Mouse (Mus musculus): Measurements from ENCODE around the gene Fibp. TPM values are rescaled to one million over a fixed set of nuclear protein-coding genes. Genes with fewer than 3 reads are reported as not detected.

Gene Fibp
- polyA plus RNA-seq, 1 experiment from 2014 or later = 122 TPM

GRCm38 (mm10) chr19:5475069-5475714, 14.8 kb downstream of the Fibp start:
- H3K27me3 ChIP-seq (ENCODE audit: insufficient read depth, poor library complexity, severe bottlenecking) = peaks cover 18% of the 10 kb centered on the region
- no peak for DNase-seq (ENCODE audit: low spot score)
- 25% methylated on average over 13 of the region's 13 CpGs for WGBS
- H3K4me3 ChIP-seq = peak overlapping the region; percentile 76
- H3K36me3 ChIP-seq = peaks cover 29% of the 10 kb centered on the region
- H3K9me3 ChIP-seq = no peaks in the 10 kb centered on the region
- H3K4me1 ChIP-seq (replicated peaks) = peaks cover 27% of the 10 kb centered on the region
- H3K27ac ChIP-seq = peak overlapping the region; percentile 94

GRCm38 (mm10) chr19:5477004-5477667, 16.7 kb downstream of the Fibp start:
- no peak overlapping the region for H3K27ac ChIP-seq
- H3K4me3 ChIP-seq = peak overlapping the region; percentile 2; the same call in 1 of the 2 replicates
- peaks cover 18% of the 10 kb centered on the region for H3K27me3 ChIP-seq (ENCODE audit: insufficient read depth, poor library complexity, severe bottlenecking)
- no peaks in the 10 kb centered on the region for H3K9me3 ChIP-seq
- no peak for DNase-seq (ENCODE audit: low spot score)
- 86% methylated on average over 10 of the region's 10 CpGs for WGBS
- H3K4me1 ChIP-seq (replicated peaks) = peaks cover 27% of the 10 kb centered on the region
- peaks cover 48% of the 10 kb centered on the region for H3K36me3 ChIP-seq

- 91% methylated on average over 18 of the region's 18 CpGs for WGBS
- peaks cover 18% of the 10 kb centered on the region for H3K27me3 ChIP-seq (ENCODE audit: insufficient read depth, poor library complexity, severe bottlenecking)
- peak overlapping the region; percentile 2; the same call in 1 of the 2 replicates for H3K4me3 ChIP-seq
- H3K4me1 ChIP-seq (replicated peaks) = peaks cover 27% of the 10 kb centered on the region
- no peaks in the 10 kb centered on the region for H3K9me3 ChIP-seq
- H3K27ac ChIP-seq = no peak overlapping the region
- H3K36me3 ChIP-seq = peaks cover 55% of the 10 kb centered on the region
- no peak for DNase-seq (ENCODE audit: low spot score)
Observed at GRCm38 (mm10) chr19:5477668-5478300, 17.4 kb downstream of the Fibp start.

- no peak for DNase-seq (ENCODE audit: low spot score)
- Histone ChIP-seq H3K27me3 (ENCODE audit: insufficient read depth, poor library complexity, severe bottlenecking) (peaks cover 5% of the 10 kb centered on the region; the same call in 1 of the 2 replicates), H3K27ac (no peak overlapping the region), H3K9me3 (no peaks in the 10 kb centered on the region), H3K36me3 (peaks cover 77% of the 10 kb centered on the region), H3K4me1 (replicated peaks) (peaks cover 11% of the 10 kb centered on the region), H3K4me3 (no peak overlapping the region)
- 95% methylated on average over 10 of the region's 10 CpGs for WGBS
Observed at GRCm38 (mm10) chr19:5480016-5480415, 19.6 kb downstream of the Fibp start.

GRCm38 (mm10) chr19:5481398-5481797, 21.0 kb downstream of the Fibp start:
- H3K9me3 ChIP-seq = no peaks in the 10 kb centered on the region
- no peak overlapping the region for H3K4me3 ChIP-seq
- H3K27ac ChIP-seq = no peak overlapping the region
- H3K4me1 ChIP-seq (replicated peaks) = peaks cover 2% of the 10 kb centered on the region; the same call in 1 of the 2 replicates
- DNase-seq (ENCODE audit: low spot score) = no peak
- no peaks in the 10 kb centered on the region for H3K27me3 ChIP-seq (ENCODE audit: insufficient read depth, poor library complexity, severe bottlenecking)
- 93% methylated on average over 10 of the region's 10 CpGs for WGBS
- H3K36me3 ChIP-seq = peaks cover 91% of the 10 kb centered on the region

GRCm38 (mm10) chr19:5483386-5484359, 23.3 kb downstream of the Fibp start:
- Histone ChIP-seq H3K36me3 (peaks cover 81% of the 10 kb centered on the region), H3K9me3 (no peaks in the 10 kb centered on the region), H3K4me1 (replicated peaks) (peaks cover 22% of the 10 kb centered on the region), H3K4me3 (0 out of 2 replicates have a peak overlapping the region, but pooled peaks have one; percentile 2), H3K27ac (no peak overlapping the region), H3K27me3 (ENCODE audit: insufficient read depth, poor library complexity, severe bottlenecking) (no peaks in the 10 kb centered on the region)
- WGBS = 96% methylated on average over 19 of the region's 19 CpGs
- DNase-seq (ENCODE audit: low spot score) = no peak

- Histone ChIP-seq H3K9me3 (no peaks in the 10 kb centered on the region), H3K4me1 (replicated peaks) (peaks cover 30% of the 10 kb centered on the region), H3K36me3 (peaks cover 73% of the 10 kb centered on the region), H3K27ac (no peak overlapping the region), H3K27me3 (ENCODE audit: insufficient read depth, poor library complexity, severe bottlenecking) (no peaks in the 10 kb centered on the region), H3K4me3 (no peak overlapping the region)
- no peak for DNase-seq (ENCODE audit: low spot score)
- 91% methylated on average over 5 of the region's 5 CpGs for WGBS
Observed at GRCm38 (mm10) chr19:5484496-5484895, 24.1 kb downstream of the Fibp start.

GRCm38 (mm10) chr19:5485371-5485770, 25.0 kb downstream of the Fibp start:
- 96% methylated on average over 8 of the region's 8 CpGs for WGBS
- no peaks in the 10 kb centered on the region for H3K27me3 ChIP-seq (ENCODE audit: insufficient read depth, poor library complexity, severe bottlenecking)
- H3K9me3 ChIP-seq = no peaks in the 10 kb centered on the region
- no peak overlapping the region for H3K4me3 ChIP-seq
- no peak overlapping the region for H3K27ac ChIP-seq
- H3K36me3 ChIP-seq = peaks cover 64% of the 10 kb centered on the region
- H3K4me1 ChIP-seq (replicated peaks) = peaks cover 38% of the 10 kb centered on the region
- DNase-seq (ENCODE audit: low spot score) = no peak

- H3K9me3 ChIP-seq = no peaks in the 10 kb centered on the region
- H3K27me3 ChIP-seq (ENCODE audit: insufficient read depth, poor library complexity, severe bottlenecking) = no peaks in the 10 kb centered on the region
- no peak overlapping the region for H3K27ac ChIP-seq
- DNase-seq (ENCODE audit: low spot score) = no peak
- peaks cover 59% of the 10 kb centered on the region for H3K36me3 ChIP-seq
- peaks cover 38% of the 10 kb centered on the region for H3K4me1 ChIP-seq (replicated peaks)
- WGBS = 95% methylated on average over 7 of the region's 7 CpGs
- H3K4me3 ChIP-seq = no peak overlapping the region
Observed at GRCm38 (mm10) chr19:5485821-5486220, 25.4 kb downstream of the Fibp start.

GRCm38 (mm10) chr19:5486286-5486685, 25.9 kb downstream of the Fibp start:
- Histone ChIP-seq H3K27me3 (ENCODE audit: insufficient read depth, poor library complexity, severe bottlenecking) (no peaks in the 10 kb centered on the region), H3K4me3 (no peak overlapping the region), H3K9me3 (no peaks in the 10 kb centered on the region), H3K27ac (no peak overlapping the region), H3K4me1 (replicated peaks) (peaks cover 38% of the 10 kb centered on the region), H3K36me3 (peaks cover 55% of the 10 kb centered on the region)
- 88% methylated on average over 8 of the region's 8 CpGs for WGBS
- no peak for DNase-seq (ENCODE audit: low spot score)

- Histone ChIP-seq H3K27ac (no peak overlapping the region), H3K4me3 (peak overlapping the region; percentile 65)
Observed at GRCm38 (mm10) chr19:5486771-5487170, 26.4 kb downstream of the Fibp start.

More at GRCm38 (mm10) chr19:5486771-5487170, 26.4 kb downstream of the Fibp start:
- 97% methylated on average over 4 of the region's 4 CpGs for WGBS
- Histone ChIP-seq H3K36me3 (peaks cover 50% of the 10 kb centered on the region), H3K9me3 (no peaks in the 10 kb centered on the region), H3K27me3 (ENCODE audit: insufficient read depth, poor library complexity, severe bottlenecking) (no peaks in the 10 kb centered on the region), H3K4me1 (replicated peaks) (peaks cover 40% of the 10 kb centered on the region)
- no peak for DNase-seq (ENCODE audit: low spot score)
